Mouse (Mus musculus): ENCODE data around the gene Kctd3. TPM values are rescaled to one million over a fixed set of nuclear protein-coding genes. Genes with fewer than 3 reads are reported as not detected.

Kctd3 gene
- 19.3 and 22.5 TPM in 2 replicates for polyA plus RNA-seq (2015; fragmentation: Nextera tagmentation; extraction: Ambion mirVana)

GRCm38 (mm10) chr1:189007239-189007979, at the start of gene Kctd3:
Kctd3 (minus strand) TSS chr1:189007841.
- Histone ChIP-seq H3K27ac (ENCODE audit: low read length) (peak within 1 kb of the TSS; percentile 83), H3K27me3 (replicated peaks; ENCODE audit: insufficient read depth, low read length) (no peaks in the 10 kb centered on the region), H3K4me2 (replicated peaks; ENCODE audit: low read depth, low read length) (peak within 1 kb of the TSS; percentile 95), H3K9ac (replicated peaks; ENCODE audit: low read depth) (peak within 1 kb of the TSS; percentile 90), H3K9me3 (ENCODE audit: low read length) (no peaks in the 10 kb centered on the region), H3K4me1 (ENCODE audit: insufficient read depth, low read depth, low read length) (peaks cover 17% of the 10 kb centered on the region; the same call in 1 of the 2 replicates), H3K36me3 (ENCODE audit: insufficient read depth, low read length) (no peaks in the 10 kb centered on the region), H3K4me3 (ENCODE audit: low read depth, low read length) (peak within 1 kb of the TSS; percentile 99)
- TF ChIP-seq EP300 (IDR thresholded peaks at IDR 0.05) (no peak), CTCF (IDR thresholded peaks at IDR 0.05) (no peak)
- peak; percentile 96 for DNase-seq (ENCODE audit: low spot score)
- WGBS = under 1% methylated on average over 72 of the region's 74 CpGs
- ATAC-seq = peak; percentile 88

- no peak overlapping the region for H3K27ac ChIP-seq (ENCODE audit: low read length)
- H3K4me2 ChIP-seq (replicated peaks; ENCODE audit: low read depth, low read length) = no peak overlapping the region
- ATAC-seq = no peak
- no peak overlapping the region for H3K4me3 ChIP-seq (ENCODE audit: low read depth, low read length)
- no peak overlapping the region for H3K9ac ChIP-seq (replicated peaks; ENCODE audit: low read depth)
- no peaks in the 10 kb centered on the region for H3K9me3 ChIP-seq (ENCODE audit: low read length)
- TF ChIP-seq CTCF (IDR thresholded peaks at IDR 0.05) (peak; percentile 38), EP300 (IDR thresholded peaks at IDR 0.05) (no peak)
- 64% methylated on average over 4 of the region's 4 CpGs for WGBS
- no peaks in the 10 kb centered on the region; the same call in 1 of the 2 replicates for H3K4me1 ChIP-seq (ENCODE audit: insufficient read depth, low read depth, low read length)
- H3K36me3 ChIP-seq (ENCODE audit: insufficient read depth, low read length) = no peaks in the 10 kb centered on the region
- no peaks in the 10 kb centered on the region for H3K27me3 ChIP-seq (replicated peaks; ENCODE audit: insufficient read depth, low read length)
- no peak for DNase-seq (ENCODE audit: low spot score)
Observed at GRCm38 (mm10) chr1:189057425-189057824, 49.8 kb upstream of the Kctd3 start.

- ATAC-seq = no peak
- no peak overlapping the region for H3K4me2 ChIP-seq (replicated peaks; ENCODE audit: low read depth, low read length)
- no peak overlapping the region for H3K27ac ChIP-seq (ENCODE audit: low read length)
- TF ChIP-seq CTCF (IDR thresholded peaks at IDR 0.05) (no peak), EP300 (IDR thresholded peaks at IDR 0.05) (no peak)
- H3K4me1 ChIP-seq (ENCODE audit: insufficient read depth, low read depth, low read length) = no peaks in the 10 kb centered on the region; the same call in 1 of the 2 replicates
- no peak overlapping the region for H3K4me3 ChIP-seq (ENCODE audit: low read depth, low read length)
- H3K9me3 ChIP-seq (ENCODE audit: low read length) = no peaks in the 10 kb centered on the region
- H3K27me3 ChIP-seq (replicated peaks; ENCODE audit: insufficient read depth, low read length) = no peaks in the 10 kb centered on the region
- no peak overlapping the region for H3K9ac ChIP-seq (replicated peaks; ENCODE audit: low read depth)
- peak; percentile 41 for DNase-seq (ENCODE audit: low spot score)
- no peaks in the 10 kb centered on the region for H3K36me3 ChIP-seq (ENCODE audit: insufficient read depth, low read length)
- 22% methylated on average over 2 of the region's 2 CpGs for WGBS
Observed at GRCm38 (mm10) chr1:189055933-189056332, 48.3 kb upstream of the Kctd3 start.

GRCm38 (mm10) chr1:189054941-189055551, 47.4 kb upstream of the Kctd3 start:
- no peaks in the 10 kb centered on the region for H3K9me3 ChIP-seq (ENCODE audit: low read length)
- TF ChIP-seq CTCF (IDR thresholded peaks at IDR 0.05) (no peak), EP300 (IDR thresholded peaks at IDR 0.05) (no peak)
- no peaks in the 10 kb centered on the region for H3K27me3 ChIP-seq (replicated peaks; ENCODE audit: insufficient read depth, low read length)
- ATAC-seq (no peak), DNase-seq (ENCODE audit: low spot score) (no peak)
- H3K4me3 ChIP-seq (ENCODE audit: low read depth, low read length) = no peak overlapping the region
- no peak overlapping the region for H3K4me2 ChIP-seq (replicated peaks; ENCODE audit: low read depth, low read length)
- no peak overlapping the region for H3K9ac ChIP-seq (replicated peaks; ENCODE audit: low read depth)
- WGBS = 77% methylated on average over 8 of the region's 8 CpGs
- H3K36me3 ChIP-seq (ENCODE audit: insufficient read depth, low read length) = no peaks in the 10 kb centered on the region
- H3K4me1 ChIP-seq (ENCODE audit: insufficient read depth, low read depth, low read length) = no peaks in the 10 kb centered on the region; the same call in 1 of the 2 replicates
- no peak overlapping the region for H3K27ac ChIP-seq (ENCODE audit: low read length)

- no peaks in the 10 kb centered on the region for H3K27me3 ChIP-seq (replicated peaks; ENCODE audit: insufficient read depth, low read length)
- H3K9me3 ChIP-seq (ENCODE audit: low read length) = no peaks in the 10 kb centered on the region
- TF ChIP-seq EP300 (IDR thresholded peaks at IDR 0.05) = no peak
- no peak for TF ChIP-seq CTCF (IDR thresholded peaks at IDR 0.05)
- 51% methylated on average over 5 of the region's 5 CpGs for WGBS
- no peaks in the 10 kb centered on the region; the same call in 1 of the 2 replicates for H3K4me1 ChIP-seq (ENCODE audit: insufficient read depth, low read depth, low read length)
- DNase-seq (ENCODE audit: low spot score) = no peak
- H3K9ac ChIP-seq (replicated peaks; ENCODE audit: low read depth) = no peak overlapping the region
- no peaks in the 10 kb centered on the region for H3K36me3 ChIP-seq (ENCODE audit: insufficient read depth, low read length)
- ATAC-seq = no peak
- H3K27ac ChIP-seq (ENCODE audit: low read length) = no peak overlapping the region
- no peak overlapping the region for H3K4me3 ChIP-seq (ENCODE audit: low read depth, low read length)
- H3K4me2 ChIP-seq (replicated peaks; ENCODE audit: low read depth, low read length) = no peak overlapping the region
Observed at GRCm38 (mm10) chr1:189054191-189054590, 46.5 kb upstream of the Kctd3 start.

GRCm38 (mm10) chr1:189052189-189052588, 44.5 kb upstream of the Kctd3 start:
- DNase-seq (ENCODE audit: low spot score) (no peak), ATAC-seq (no peak)
- no peak overlapping the region for H3K4me2 ChIP-seq (replicated peaks; ENCODE audit: low read depth, low read length)
- TF ChIP-seq CTCF (IDR thresholded peaks at IDR 0.05) (no peak), EP300 (IDR thresholded peaks at IDR 0.05) (no peak)
- H3K4me3 ChIP-seq (ENCODE audit: low read depth, low read length) = no peak overlapping the region
- no peak overlapping the region for H3K9ac ChIP-seq (replicated peaks; ENCODE audit: low read depth)
- H3K9me3 ChIP-seq (ENCODE audit: low read length) = no peaks in the 10 kb centered on the region
- WGBS = 72% methylated on average over 4 of the region's 4 CpGs
- no peaks in the 10 kb centered on the region; the same call in 1 of the 2 replicates for H3K4me1 ChIP-seq (ENCODE audit: insufficient read depth, low read depth, low read length)
- H3K36me3 ChIP-seq (ENCODE audit: insufficient read depth, low read length) = no peaks in the 10 kb centered on the region
- no peaks in the 10 kb centered on the region for H3K27me3 ChIP-seq (replicated peaks; ENCODE audit: insufficient read depth, low read length)
- H3K27ac ChIP-seq (ENCODE audit: low read length) = no peak overlapping the region

Measured in lung, postnatal 0 days (tissue).